Mouse (Mus musculus) forebrain, embryonic 11.5 days (tissue): ENCODE results near the gene Ccdc57. TPM values are rescaled to one million over a fixed set of nuclear protein-coding genes. Genes with fewer than 3 reads are reported as not detected.
"Not testable (repeated sequence)": the region's sequence is repeated elsewhere in the genome, so short reads cannot be mapped to it uniquely, and the experiment has no call there.

Source experiments
- ATAC-seq: fragments of 200-750 bp; cut with Nextera tagmentation; replicated peaks from 2 replicates; pipeline ENCODE4 v1.8.0; 2017; ENCODE audit warnings: moderate TSS enrichment; ENCODE audit not compliant: low FRiP score
- DNase-seq: peaks from one replicate; pipeline ENCODE4 v3.0.0-alpha.2; 2017; ENCODE audit warnings: low spot score
- H3K27ac ChIP-seq: fragments of 300-500 bp; sonication (generic); 2 replicates; pipeline ENCODE4 v1.5.1; 2014; ENCODE audit warnings: low read depth, low read length
- H3K27me3 ChIP-seq: fragments of 300-500 bp; sonication (generic); 2 replicates; pipeline ENCODE4 v1.6.1; 2014; ENCODE audit warnings: mild to moderate bottlenecking, low read length, mixed read lengths; ENCODE audit not compliant: control insufficient read depth, insufficient read depth
- H3K36me3 ChIP-seq: fragments of 300-500 bp; sonication (generic); 2 replicates; pipeline ENCODE4 v1.6.1; 2014; ENCODE audit warnings: mild to moderate bottlenecking, low read length, moderate library complexity, mixed read lengths; ENCODE audit not compliant: control insufficient read depth, insufficient read depth
- H3K4me1 ChIP-seq: fragments of 300-500 bp; sonication (generic); replicated peaks from 2 replicates; pipeline ENCODE4 v1.6.1; 2014; ENCODE audit warnings: low read length, mixed read lengths; ENCODE audit not compliant: control insufficient read depth, insufficient read depth
- H3K4me2 ChIP-seq: fragments of 300-500 bp; sonication (generic); 2 replicates; pipeline ENCODE4 v1.6.1; 2014; ENCODE audit warnings: low read depth, mild to moderate bottlenecking, low read length, moderate library complexity, mixed read lengths; ENCODE audit not compliant: severe bottlenecking
- H3K4me3 ChIP-seq: fragments of 300-500 bp; sonication (generic); 2 replicates; pipeline ENCODE4 v1.5.1; 2014; ENCODE audit warnings: low read depth, low read length
- H3K9ac ChIP-seq: fragments of 300-500 bp; sonication (generic); 2 replicates; pipeline ENCODE4 v1.6.1; 2014; ENCODE audit warnings: low read length
- H3K9me3 ChIP-seq: fragments of 300-500 bp; sonication (generic); 2 replicates; pipeline ENCODE4 v1.6.1; 2016; ENCODE audit warnings: low read length, mixed read lengths; ENCODE audit not compliant: control insufficient read depth
- WGBS: fragments of 180-500 bp; shearing (Covaris S2); extraction: QIAGEN DNeasy Blood & Tissue Kit; methylation state at CpG from one replicate; pipeline ENCODE4 v1.1.7; 2014; 5-methylcytosine and 5-hydroxymethylcytosine counted together
- polyA plus RNA-seq: library from polyadenylated mRNA; unstranded; fragments of >200 nt; fragmentation: Nextera tagmentation; extraction: Ambion mirVana; gene quantifications from 2 replicates; pipeline ENCODE4 v1.2.1, GENCODE M21; 2014

Ccdc57 gene
- polyA plus RNA-seq, 1 experiment from 2014 or later = 7.7 TPM

GRCm38 (mm10) chr11:120887502-120887901, 45.2 kb downstream of the Ccdc57 start:
- Histone ChIP-seq H3K4me1 (no peaks in the 10 kb centered on the region), H3K4me2 (no peak overlapping the region), H3K4me3 (no peak overlapping the region), H3K27me3 (no peaks in the 10 kb centered on the region), H3K9me3 (peaks cover 4% of the 10 kb centered on the region; the same call in 1 of the 2 replicates), H3K27ac (no peak overlapping the region), H3K36me3 (no peaks in the 10 kb centered on the region; the same call in 1 of the 2 replicates), H3K9ac (no peak overlapping the region)
- 91% methylated on average over 5 of the region's 5 CpGs for WGBS
- DNase-seq = no peak
- no peak for ATAC-seq

DNA sequence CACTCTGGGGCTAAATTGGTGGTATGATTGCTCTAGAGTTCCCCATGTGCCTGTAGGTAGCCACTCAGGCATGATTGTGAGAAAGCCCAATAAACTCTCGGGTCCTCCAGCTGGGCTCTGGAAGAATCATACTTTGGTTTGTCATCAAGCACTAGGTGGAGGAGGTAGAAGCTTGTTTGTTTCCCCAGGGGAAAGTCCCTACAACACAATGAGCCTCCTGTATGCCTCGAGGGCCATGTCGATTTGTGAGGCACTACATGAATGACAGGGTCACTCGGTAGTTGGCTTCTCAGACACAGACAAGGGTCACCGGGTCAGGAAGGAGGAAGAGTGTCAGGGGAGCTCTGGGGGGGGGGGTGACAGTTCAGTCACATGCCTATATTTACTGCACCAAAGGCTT, 46.2 kb downstream of the Ccdc57 start:
- H3K36me3 ChIP-seq = no peaks in the 10 kb centered on the region; the same call in 1 of the 2 replicates
- peaks cover 4% of the 10 kb centered on the region; the same call in 1 of the 2 replicates for H3K9me3 ChIP-seq
- H3K4me1 ChIP-seq = no peaks in the 10 kb centered on the region
- H3K9ac ChIP-seq = no peak overlapping the region
- H3K27ac ChIP-seq = no peak overlapping the region
- H3K4me3 ChIP-seq = no peak overlapping the region
- H3K27me3 ChIP-seq = no peaks in the 10 kb centered on the region
- no peak for ATAC-seq
- no peak for DNase-seq
- no peak overlapping the region for H3K4me2 ChIP-seq
- WGBS = 68% methylated on average over 5 of the region's 5 CpGs

DNA sequence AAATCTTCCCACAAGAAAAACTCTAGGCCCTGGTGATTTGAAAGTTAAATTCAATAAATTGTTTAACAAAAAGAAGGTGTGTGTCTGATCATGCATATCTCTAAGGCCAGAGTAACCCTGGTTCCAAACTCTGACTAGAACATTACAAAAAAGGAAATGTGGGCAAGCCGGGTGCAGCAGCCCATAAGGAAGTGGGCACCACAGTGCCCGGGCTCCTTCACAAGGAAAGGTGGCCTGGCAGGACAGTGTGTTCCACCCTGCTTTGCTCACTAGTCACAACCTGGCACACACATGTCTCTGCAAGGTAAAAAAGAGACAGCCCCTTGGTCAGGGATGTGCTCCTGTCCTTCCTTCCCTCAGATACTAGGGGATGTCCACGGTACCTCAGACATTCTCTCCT, 49.1 kb downstream of the Ccdc57 start:
- no peaks in the 10 kb centered on the region for H3K27me3 ChIP-seq
- 95% methylated on average over 3 of the region's 3 CpGs for WGBS
- no peak overlapping the region for H3K27ac ChIP-seq
- no peaks in the 10 kb centered on the region for H3K4me1 ChIP-seq
- no peak for ATAC-seq
- no peak overlapping the region for H3K9ac ChIP-seq
- no peak for DNase-seq
- peaks cover 4% of the 10 kb centered on the region; the same call in 1 of the 2 replicates for H3K9me3 ChIP-seq
- H3K36me3 ChIP-seq = no peaks in the 10 kb centered on the region; the same call in 1 of the 2 replicates
- no peak overlapping the region for H3K4me2 ChIP-seq
- no peak overlapping the region for H3K4me3 ChIP-seq

- no peaks in the 10 kb centered on the region for H3K4me1 ChIP-seq
- H3K4me2 ChIP-seq = no peak overlapping the region
- 93% methylated on average over 4 of the region's 4 CpGs for WGBS
- ATAC-seq (no peak), DNase-seq (no peak)
- no peak overlapping the region for H3K9ac ChIP-seq
- no peaks in the 10 kb centered on the region; the same call in 1 of the 2 replicates for H3K36me3 ChIP-seq
- H3K27ac ChIP-seq = no peak overlapping the region
- H3K4me3 ChIP-seq = no peak overlapping the region
- H3K9me3 ChIP-seq = peaks cover 4% of the 10 kb centered on the region; the same call in 1 of the 2 replicates
- no peaks in the 10 kb centered on the region for H3K27me3 ChIP-seq
Observed at GRCm38 (mm10) chr11:120882931-120883330, 49.7 kb downstream of the Ccdc57 start.

- Histone ChIP-seq H3K9ac (no peak overlapping the region), H3K4me1 (no peaks in the 10 kb centered on the region), H3K36me3 (no peaks in the 10 kb centered on the region), H3K27ac (no peak overlapping the region), H3K9me3 (no peaks in the 10 kb centered on the region), H3K4me2 (no peak overlapping the region), H3K27me3 (no peaks in the 10 kb centered on the region), H3K4me3 (no peak overlapping the region)
- DNase-seq (no peak), ATAC-seq (no peak)
- WGBS = 72% methylated on average over 6 of the region's 6 CpGs
Observed at GRCm38 (mm10) chr11:120873206-120873605, 59.5 kb downstream of the Ccdc57 start.

GRCm38 (mm10) chr11:120871521-120871920, 61.2 kb downstream of the Ccdc57 start:
- H3K9ac ChIP-seq = no peak overlapping the region
- WGBS = 96% methylated on average over 9 of the region's 9 CpGs
- no peak overlapping the region for H3K27ac ChIP-seq
- H3K9me3 ChIP-seq = no peaks in the 10 kb centered on the region
- no peak overlapping the region for H3K4me2 ChIP-seq
- DNase-seq (no peak), ATAC-seq (no peak)
- H3K4me3 ChIP-seq = no peak overlapping the region
- H3K27me3 ChIP-seq = no peaks in the 10 kb centered on the region
- H3K36me3 ChIP-seq = no peaks in the 10 kb centered on the region
- no peaks in the 10 kb centered on the region for H3K4me1 ChIP-seq

- WGBS = 86% methylated on average over 1 of the region's 1 CpGs
- no peak overlapping the region for H3K4me2 ChIP-seq
- H3K27ac ChIP-seq = no peak overlapping the region
Observed at GRCm38 (mm10) chr11:120865816-120866215, 66.9 kb downstream of the Ccdc57 start.

GRCm38 (mm10) chr11:120862819-120863218, 69.9 kb downstream of the Ccdc57 start:
- Histone ChIP-seq H3K4me3 (no peak overlapping the region), H3K4me1 (no peaks in the 10 kb centered on the region), H3K4me2 (no peak overlapping the region), H3K27me3 (no peaks in the 10 kb centered on the region), H3K36me3 (no peaks in the 10 kb centered on the region; the same call in 1 of the 2 replicates), H3K9me3 (no peaks in the 10 kb centered on the region), H3K27ac (no peak overlapping the region), H3K9ac (no peak overlapping the region)
- 75% methylated on average over 10 of the region's 10 CpGs for WGBS
- ATAC-seq (no peak), DNase-seq (no peak)

More at GRCm38 (mm10) chr11:120865816-120866215, 66.9 kb downstream of the Ccdc57 start:
- DNase-seq (no peak), ATAC-seq (no peak)
- Histone ChIP-seq H3K9me3 (no peaks in the 10 kb centered on the region), H3K27me3 (no peaks in the 10 kb centered on the region), H3K9ac (no peak overlapping the region), H3K4me3 (no peak overlapping the region), H3K36me3 (no peaks in the 10 kb centered on the region), H3K4me1 (no peaks in the 10 kb centered on the region)

- H3K36me3 ChIP-seq, H3K4me3 ChIP-seq, DNase-seq, ATAC-seq, H3K9me3 ChIP-seq, H3K27me3 ChIP-seq, H3K4me1 ChIP-seq, H3K9ac ChIP-seq, H3K27ac ChIP-seq, H3K4me2 ChIP-seq: not testable (repeated sequence)
- WGBS = 93% methylated on average over 3 of the region's 3 CpGs
Observed at GRCm38 (mm10) chr11:120855938-120856337, 76.7 kb downstream of the Ccdc57 start.
